Mouse (Mus musculus) G1E (cell line): ENCODE results near the gene Col4a1. TPM values are rescaled to one million over a fixed set of nuclear protein-coding genes. Genes with fewer than 3 reads are reported as not detected.

Experiments
- ATAC-seq: 2 replicates; pipeline ENCODE4 v1.8.0; 2016; ENCODE audit warnings: mild to moderate bottlenecking; ENCODE audit not compliant: insufficient number of reproducible peaks, poor library complexity, low FRiP score, severe bottlenecking; ENCODE audit errors: extremely low read depth
- DNase-seq: peaks from one replicate; pipeline ENCODE4 v3.0.0; 2012; ENCODE audit warnings: low spot score
- H3K27me3 ChIP-seq: 2 replicates; pipeline ENCODE4 v1.6.1; 2012; ENCODE audit warnings: mild to moderate bottlenecking, low read length, inconsistent platforms; ENCODE audit not compliant: insufficient read depth
- H3K36me3 ChIP-seq: replicated peaks from 2 replicates; pipeline ENCODE3; 2012; ENCODE audit warnings: mild to moderate bottlenecking, inconsistent platforms
- H3K4me1 ChIP-seq: 2 replicates; pipeline ENCODE4 v1.6.1; 2012; ENCODE audit warnings: low read depth, low read length, inconsistent platforms, mixed read lengths; ENCODE audit not compliant: insufficient read depth
- H3K4me3 ChIP-seq: 2 replicates; pipeline ENCODE4 v1.5.1; 2012; ENCODE audit warnings: low read depth, mild to moderate bottlenecking, inconsistent platforms, low read length, moderate library complexity, mixed read lengths
- H3K9me3 ChIP-seq: replicated peaks from 2 replicates; pipeline ENCODE4 v1.6.1; 2012; ENCODE audit warnings: inconsistent platforms
- CTCF ChIP-seq: IDR thresholded peaks from 2 replicates; pipeline ENCODE4 v1.5.1; 2012; ENCODE audit warnings: low read depth, low read length, inconsistent platforms, mixed read lengths
- GATA1 ChIP-seq: IDR thresholded peaks from 2 replicates; pipeline ENCODE4 v1.6.1; 2012; ENCODE audit warnings: borderline replicate concordance, low read length, inconsistent platforms, mixed read lengths
- GATA2 ChIP-seq: IDR thresholded peaks from 2 replicates; pipeline ENCODE4 v1.6.1; 2012; ENCODE audit warnings: low read depth, low read length, inconsistent platforms, borderline replicate concordance
- POLR2AphosphoS5 ChIP-seq: IDR thresholded peaks from 2 replicates; pipeline ENCODE4 v1.6.1; 2012; ENCODE audit warnings: low read depth, low read length, inconsistent platforms; ENCODE audit not compliant: insufficient replicate concordance
- TAL1 ChIP-seq: conservative IDR thresholded peaks from 2 replicates; pipeline ENCODE4 v1.6.1; 2012; ENCODE audit warnings: low read depth, low read length, inconsistent platforms, mixed read lengths
- polyA plus RNA-seq: library from polyadenylated mRNA; stranded (reverse); fragments of >175 nt; gene quantifications from 2 replicates; pipeline ENCODE4 v1.2.3, GENCODE M21; 2012
- total RNA-seq, 2 experiments: library from RNA; stranded (forward) in 1 of 2; stranded (reverse) in 1 of 2; fragments of 200-1000 nt in 1 of 2; fragments of >200 nt in 1 of 2; fragmentation: Nextera tagmentation in 1 of 2; gene quantifications; 2 replicates each; pipeline ENCODE4 v1.2.3; 2014 to 2017

Gene Col4a1
- total and polyA plus RNA-seq, 3 experiments: 0.05 TPM; not detected in 2

GRCm38 (mm10) chr8:11254914-11255530, 57.6 kb downstream of the Col4a1 start:
- no peak for TF ChIP-seq TAL1
- no peak for TF ChIP-seq GATA1
- TF ChIP-seq CTCF: no peak
- no peak for TF ChIP-seq GATA2
- no peak for TF ChIP-seq POLR2AphosphoS5
- DNase-seq: no peak
- Histone ChIP-seq H3K36me3 (no peaks in the 10 kb centered on the region), H3K27me3 (peaks cover 12% of the 10 kb centered on the region), H3K4me3 (no peak overlapping the region), H3K9me3 (no peaks in the 10 kb centered on the region), H3K4me1 (no peaks in the 10 kb centered on the region)
- no peak for ATAC-seq

GRCm38 (mm10) chr8:11254510-11254909, 58.1 kb downstream of the Col4a1 start:
- ATAC-seq: no peak
- H3K27me3 ChIP-seq: peaks cover 12% of the 10 kb centered on the region
- H3K4me1 ChIP-seq: no peaks in the 10 kb centered on the region

GRCm38 (mm10) chr8:11253556-11253955, 59.1 kb downstream of the Col4a1 start:
- Histone ChIP-seq H3K36me3 (no peaks in the 10 kb centered on the region), H3K4me3 (no peak overlapping the region), H3K27me3 (peaks cover 12% of the 10 kb centered on the region), H3K4me1 (no peaks in the 10 kb centered on the region), H3K9me3 (no peaks in the 10 kb centered on the region)
- peak; percentile 32 for DNase-seq
- TF ChIP-seq CTCF (peak; percentile 82), POLR2AphosphoS5 (no peak)
- no peak for ATAC-seq

More at GRCm38 (mm10) chr8:11254510-11254909, 58.1 kb downstream of the Col4a1 start:
- TF ChIP-seq GATA1 (no peak), CTCF (no peak), GATA2 (no peak), TAL1 (no peak), POLR2AphosphoS5 (no peak)
- Histone ChIP-seq H3K4me3 (no peak overlapping the region), H3K9me3 (no peaks in the 10 kb centered on the region), H3K36me3 (no peaks in the 10 kb centered on the region)
- no peak for DNase-seq

GRCm38 (mm10) chr8:11253041-11253440, 59.6 kb downstream of the Col4a1 start:
- Histone ChIP-seq H3K4me1 (no peaks in the 10 kb centered on the region), H3K36me3 (no peaks in the 10 kb centered on the region), H3K4me3 (no peak overlapping the region), H3K9me3 (no peaks in the 10 kb centered on the region), H3K27me3 (peaks cover 12% of the 10 kb centered on the region)
- TF ChIP-seq POLR2AphosphoS5 (no peak), GATA1 (no peak), GATA2 (no peak), CTCF (no peak), TAL1 (no peak)
- DNase-seq (no peak), ATAC-seq (no peak)

- no peak for DNase-seq
- TF ChIP-seq POLR2AphosphoS5: no peak
- TF ChIP-seq GATA2: no peak
- TF ChIP-seq CTCF: no peak
- TF ChIP-seq TAL1: no peak
- TF ChIP-seq GATA1: no peak
- no peak for ATAC-seq
Observed at GRCm38 (mm10) chr8:11252235-11252774, 60.3 kb downstream of the Col4a1 start.

GRCm38 (mm10) chr8:11250149-11250548, 62.5 kb downstream of the Col4a1 start:
- Histone ChIP-seq H3K9me3 (no peaks in the 10 kb centered on the region), H3K4me3 (no peak overlapping the region), H3K4me1 (no peaks in the 10 kb centered on the region), H3K36me3 (no peaks in the 10 kb centered on the region), H3K27me3 (peaks cover 15% of the 10 kb centered on the region)
- ATAC-seq: no peak
- TF ChIP-seq TAL1 (no peak), POLR2AphosphoS5 (no peak), CTCF (no peak), GATA2 (no peak), GATA1 (no peak)
- no peak for DNase-seq

More at GRCm38 (mm10) chr8:11252235-11252774, 60.3 kb downstream of the Col4a1 start:
- H3K36me3 ChIP-seq: no peaks in the 10 kb centered on the region
- H3K27me3 ChIP-seq: peaks cover 10% of the 10 kb centered on the region
- H3K9me3 ChIP-seq: no peaks in the 10 kb centered on the region
- H3K4me3 ChIP-seq: no peak overlapping the region
- no peaks in the 10 kb centered on the region for H3K4me1 ChIP-seq

GRCm38 (mm10) chr8:11249541-11250058, 63.0 kb downstream of the Col4a1 start:
- Histone ChIP-seq H3K36me3 (no peaks in the 10 kb centered on the region), H3K9me3 (no peaks in the 10 kb centered on the region), H3K4me3 (no peak overlapping the region), H3K27me3 (peaks cover 12% of the 10 kb centered on the region), H3K4me1 (no peaks in the 10 kb centered on the region)
- TF ChIP-seq GATA1: no peak
- no peak for TF ChIP-seq GATA2
- no peak for TF ChIP-seq TAL1
- TF ChIP-seq CTCF: no peak
- no peak for TF ChIP-seq POLR2AphosphoS5
- DNase-seq: no peak
- no peak for ATAC-seq
